Mouse (Mus musculus) forebrain, postnatal 0 days (tissue): ENCODE results near the gene Akr1b8. TPM values are rescaled to one million over a fixed set of nuclear protein-coding genes. Genes with fewer than 3 reads are reported as not detected.
"Not testable (repeated sequence)": the region's sequence is repeated elsewhere in the genome, so short reads cannot be mapped to it uniquely, and the experiment has no call there.

ENCODE experiments used
- ATAC-seq: fragments of 200-750 bp; cut with Nextera tagmentation; 2 replicates; pipeline ENCODE4 v1.8.0; 2017; ENCODE audit warnings: mild to moderate bottlenecking, moderate library complexity
- DNase-seq: peaks from one replicate; pipeline ENCODE4 v3.0.0-alpha.2; 2015
- H3K27ac ChIP-seq: fragments of 300-500 bp; sonication (generic); 2 replicates; pipeline ENCODE4 v1.5.1; 2014; ENCODE audit warnings: low read depth, mild to moderate bottlenecking, antibody characterized with exemption, low read length, moderate library complexity, mixed read lengths
- H3K27me3 ChIP-seq: fragments of 300-500 bp; sonication (generic); 2 replicates; pipeline ENCODE4 v1.6.1; 2014; ENCODE audit warnings: mild to moderate bottlenecking, low read length, mixed read lengths; ENCODE audit not compliant: insufficient read depth
- H3K36me3 ChIP-seq: fragments of 300-500 bp; sonication (generic); 2 replicates; pipeline ENCODE4 v1.6.1; 2014; ENCODE audit warnings: mild to moderate bottlenecking, moderate library complexity; ENCODE audit not compliant: insufficient read depth
- H3K4me1 ChIP-seq: fragments of 300-500 bp; sonication (generic); 2 replicates; pipeline ENCODE4 v1.6.1; 2014; ENCODE audit warnings: antibody characterized with exemption; ENCODE audit not compliant: insufficient read depth
- H3K4me2 ChIP-seq: fragments of 300-500 bp; sonication (generic); 2 replicates; pipeline ENCODE4 v1.6.1; 2014; ENCODE audit warnings: low read depth, mild to moderate bottlenecking, moderate library complexity
- H3K4me3 ChIP-seq: fragments of 300-500 bp; sonication (generic); 2 replicates; pipeline ENCODE4 v1.5.1; 2014; ENCODE audit warnings: low read depth, low read length, mixed read lengths
- H3K9ac ChIP-seq: fragments of 300-500 bp; sonication (generic); 2 replicates; pipeline ENCODE4 v1.6.1; 2014; ENCODE audit warnings: mild to moderate bottlenecking
- H3K9me3 ChIP-seq: fragments of 300-500 bp; sonication (generic); 2 replicates; pipeline ENCODE4 v1.6.1; 2016; ENCODE audit warnings: low read length
- CTCF ChIP-seq: sonication (generic); IDR thresholded peaks from 2 replicates; pipeline ENCODE4 v1.5.1; 2016; ENCODE audit warnings: antibody characterized with exemption, control low read depth, low read depth
- WGBS: fragments of 180-500 bp; shearing (Covaris S2); extraction: QIAGEN DNeasy Blood & Tissue Kit; methylation state at CpG from one replicate; pipeline ENCODE4 v1.1.7; 2014; 5-methylcytosine and 5-hydroxymethylcytosine counted together
- polyA plus RNA-seq: library from polyadenylated mRNA; unstranded; fragments of >200 nt; fragmentation: Nextera tagmentation; extraction: Ambion mirVana; gene quantifications from 2 replicates; pipeline ENCODE4 v1.2.1, GENCODE M21; 2015
- total RNA-seq: library from RNA; depleted of rRNA; stranded (reverse); fragments of >200 nt; gene quantifications from 2 replicates; pipeline ENCODE4 v1.2.3, GENCODE M21; 2014; rRNA removed

The Akr1b8 gene
- total and polyA plus RNA-seq, 2 experiments from 2014 or later: 2.5 to 3.6 TPM

GRCm38 (mm10) chr6:34400696-34401095 is 46.8 kb downstream of the Akr1b8 start:
- WGBS: 79% methylated on average over 2 of the region's 2 CpGs
- no peaks in the 10 kb centered on the region for H3K9me3 ChIP-seq
- no peak overlapping the region for H3K27ac ChIP-seq
- DNase-seq (no peak), ATAC-seq (no peak)
- no peaks in the 10 kb centered on the region for H3K36me3 ChIP-seq
- H3K4me1 ChIP-seq: no peaks in the 10 kb centered on the region
- H3K4me3 ChIP-seq: no peak overlapping the region
- TF ChIP-seq CTCF: no peak
- no peak overlapping the region for H3K9ac ChIP-seq
- H3K4me2 ChIP-seq: no peak overlapping the region
- no peaks in the 10 kb centered on the region for H3K27me3 ChIP-seq

- 91% methylated on average over 4 of the region's 4 CpGs for WGBS
- H3K4me1 ChIP-seq: no peaks in the 10 kb centered on the region
- TF ChIP-seq CTCF: no peak
- H3K9me3 ChIP-seq: no peaks in the 10 kb centered on the region
- no peak overlapping the region for H3K9ac ChIP-seq
- no peaks in the 10 kb centered on the region for H3K27me3 ChIP-seq
- no peak overlapping the region for H3K4me3 ChIP-seq
- H3K36me3 ChIP-seq: no peaks in the 10 kb centered on the region
- DNase-seq (no peak), ATAC-seq (no peak)
- no peak overlapping the region for H3K4me2 ChIP-seq
- H3K27ac ChIP-seq: no peak overlapping the region
These were observed 52.8 kb downstream of the Akr1b8 start for GRCm38 (mm10) chr6:34406746-34407145.

GRCm38 (mm10) chr6:34407403-34407802 is 53.5 kb downstream of the Akr1b8 start:
- DNase-seq (peak; percentile 7), ATAC-seq (no peak)
- H3K4me3 ChIP-seq: no peak overlapping the region
- H3K4me1 ChIP-seq: no peaks in the 10 kb centered on the region
- H3K4me2 ChIP-seq: no peak overlapping the region
- no peaks in the 10 kb centered on the region for H3K9me3 ChIP-seq
- no peak overlapping the region for H3K9ac ChIP-seq
- H3K27ac ChIP-seq: no peak overlapping the region
- H3K36me3 ChIP-seq: no peaks in the 10 kb centered on the region
- WGBS: 54% methylated on average over 10 of the region's 10 CpGs
- no peak for TF ChIP-seq CTCF
- H3K27me3 ChIP-seq: no peaks in the 10 kb centered on the region

- no peak for TF ChIP-seq CTCF
- ATAC-seq (no peak), DNase-seq (no peak)
- H3K4me3 ChIP-seq: no peak within 1 kb of the TSS
- no peak within 1 kb of the TSS for H3K27ac ChIP-seq
- no peak within 1 kb of the TSS for H3K4me2 ChIP-seq
- WGBS: 82% methylated on average over 6 of the region's 6 CpGs
- no peaks in the 10 kb centered on the region for H3K4me1 ChIP-seq
- no peaks in the 10 kb centered on the region for H3K9me3 ChIP-seq
- no peaks in the 10 kb centered on the region for H3K36me3 ChIP-seq
- H3K27me3 ChIP-seq: no peaks in the 10 kb centered on the region
- no peak within 1 kb of the TSS for H3K9ac ChIP-seq
These were observed 58.1 kb downstream of the Akr1b8 start, which contains the start of gene Akr1b7 for GRCm38 (mm10) chr6:34412023-34412422. Gene Akr1b7, plus strand, starts transcription at chr6:34412334.

- H3K27me3 ChIP-seq: no peaks in the 10 kb centered on the region
- no peaks in the 10 kb centered on the region for H3K4me1 ChIP-seq
- no peak for TF ChIP-seq CTCF
- ATAC-seq (no peak), DNase-seq (no peak)
- no peak overlapping the region for H3K27ac ChIP-seq
- H3K36me3 ChIP-seq: no peaks in the 10 kb centered on the region
- no peak overlapping the region for H3K9ac ChIP-seq
- H3K9me3 ChIP-seq: no peaks in the 10 kb centered on the region
- WGBS: 86% methylated on average over 1 of the region's 1 CpGs
- H3K4me2 ChIP-seq: no peak overlapping the region
- H3K4me3 ChIP-seq: no peak overlapping the region
These were observed 58.8 kb downstream of the Akr1b8 start for GRCm38 (mm10) chr6:34412688-34413087.

GRCm38 (mm10) chr6:34413386-34413785 is 59.5 kb downstream of the Akr1b8 start:
- H3K4me1 ChIP-seq, H3K9me3 ChIP-seq, ATAC-seq, H3K36me3 ChIP-seq, H3K27ac ChIP-seq, H3K4me2 ChIP-seq, H3K27me3 ChIP-seq, H3K4me3 ChIP-seq, H3K9ac ChIP-seq, DNase-seq: not testable (repeated sequence)
- WGBS: 85% methylated on average over 1 of the region's 1 CpGs

- Histone ChIP-seq H3K4me1 (no peaks in the 10 kb centered on the region), H3K4me3 (no peak overlapping the region), H3K9ac (no peak overlapping the region), H3K36me3 (no peaks in the 10 kb centered on the region), H3K27ac (no peak overlapping the region), H3K9me3 (no peaks in the 10 kb centered on the region), H3K27me3 (no peaks in the 10 kb centered on the region), H3K4me2 (no peak overlapping the region)
- 100% methylated on average over 2 of the region's 2 CpGs for WGBS
- no peak for DNase-seq
- no peak for TF ChIP-seq CTCF
- no peak for ATAC-seq
These were observed 62.6 kb downstream of the Akr1b8 start for GRCm38 (mm10) chr6:34416521-34416920.

Other genes starting within 250 kb of the Akr1b8 start
- 24.0 and 26.2 TPM in 2 replicates for gene Slc35b4, start 177.0 kb upstream of the Akr1b8 start, total RNA-seq
- gene Slc35b4, start 177.0 kb upstream of the Akr1b8 start, polyA plus RNA-seq: 23.8 and 34.7 TPM in 2 replicates
- 78.5 and 88.6 TPM in 2 replicates for gene Akr1b3, start 36.6 kb upstream of the Akr1b8 start, total RNA-seq
- 98.3 and 117 TPM in 2 replicates for gene Akr1b3, start 36.6 kb upstream of the Akr1b8 start, polyA plus RNA-seq
- 8.4 and 9.0 TPM in 2 replicates for gene Akr1b10, start 30.1 kb downstream of the Akr1b8 start, total RNA-seq
- 8.0 and 9.9 TPM in 2 replicates for gene Akr1b10, start 30.1 kb downstream of the Akr1b8 start, polyA plus RNA-seq
- gene Akr1b7, start 58.2 kb downstream of the Akr1b8 start, total RNA-seq: not detected in 2 replicates
- 0.19 TPM in 1 of 2 replicates, not detected in the other for gene Akr1b7, start 58.2 kb downstream of the Akr1b8 start, polyA plus RNA-seq
- 49.6 and 49.9 TPM in 2 replicates for gene Bpgm, start 122.1 kb downstream of the Akr1b8 start, total RNA-seq
- gene Bpgm, start 122.1 kb downstream of the Akr1b8 start, polyA plus RNA-seq: 70.3 and 72.6 TPM in 2 replicates
- 19.6 and 28.5 TPM in 2 replicates for gene Cald1, start 244.4 kb downstream of the Akr1b8 start, total RNA-seq
- 32.5 and 40.8 TPM in 2 replicates for gene Cald1, start 244.4 kb downstream of the Akr1b8 start, polyA plus RNA-seq